Mouse (Mus musculus): ENCODE results near the gene Tex38.

- no peak for TF ChIP-seq CTCF (IDR thresholded peaks at IDR 0.05; ENCODE audit: control insufficient read depth, insufficient read depth, insufficient read length)
- no peak for TF ChIP-seq CEBPB (IDR thresholded peaks at IDR 0.05; ENCODE audit: low read depth)
- no peak for TF ChIP-seq MYOD1 (IDR thresholded peaks at IDR 0.05; ENCODE audit: control insufficient read depth, insufficient read length, low read depth)
- no peak for TF ChIP-seq MYOG (IDR thresholded peaks at IDR 0.05; ENCODE audit: control insufficient read depth, extremely low read depth, insufficient read length)
- no peak for TF ChIP-seq FOSL1 (IDR thresholded peaks at IDR 0.05; ENCODE audit: insufficient read depth, low read length, poor library complexity, severe bottlenecking)
- no peak for TF ChIP-seq MAX (IDR thresholded peaks at IDR 0.05)
Measured at GRCm38 (mm10) chr4:115795360-115795759, 14.5 kb upstream of the Tex38 start.

Data from C2C12 (cell line).